Mouse (Mus musculus) small intestine, adult 2 months (tissue): ENCODE data around the gene Arid3a.

ENCODE experiments used
- CTCF ChIP-seq: fragments of 200-500 bp; IDR thresholded peaks from 2 replicates; pipeline ENCODE4 v1.5.1; 2012; ENCODE audit warnings: low read depth, mild to moderate bottlenecking, control low read depth, inconsistent platforms, low read length, moderate library complexity, mixed read lengths; ENCODE audit not compliant: insufficient replicate concordance, insufficient read length; ENCODE audit errors: extremely low read depth
- POLR2A ChIP-seq: fragments of 200-500 bp; IDR thresholded peaks from 2 replicates; pipeline ENCODE4 v1.6.1; 2012; ENCODE audit warnings: low read depth, mild to moderate bottlenecking, control low read depth, inconsistent platforms, low read length, moderate library complexity

- no peak for TF ChIP-seq POLR2A
- no peak for TF ChIP-seq CTCF
Measured at GRCm38 (mm10) chr10:79976722-79977107, 49.9 kb downstream of the Arid3a start.
